Mouse (Mus musculus): Measurements from ENCODE around the gene Rbms3.

Gene Rbms3

DNA sequence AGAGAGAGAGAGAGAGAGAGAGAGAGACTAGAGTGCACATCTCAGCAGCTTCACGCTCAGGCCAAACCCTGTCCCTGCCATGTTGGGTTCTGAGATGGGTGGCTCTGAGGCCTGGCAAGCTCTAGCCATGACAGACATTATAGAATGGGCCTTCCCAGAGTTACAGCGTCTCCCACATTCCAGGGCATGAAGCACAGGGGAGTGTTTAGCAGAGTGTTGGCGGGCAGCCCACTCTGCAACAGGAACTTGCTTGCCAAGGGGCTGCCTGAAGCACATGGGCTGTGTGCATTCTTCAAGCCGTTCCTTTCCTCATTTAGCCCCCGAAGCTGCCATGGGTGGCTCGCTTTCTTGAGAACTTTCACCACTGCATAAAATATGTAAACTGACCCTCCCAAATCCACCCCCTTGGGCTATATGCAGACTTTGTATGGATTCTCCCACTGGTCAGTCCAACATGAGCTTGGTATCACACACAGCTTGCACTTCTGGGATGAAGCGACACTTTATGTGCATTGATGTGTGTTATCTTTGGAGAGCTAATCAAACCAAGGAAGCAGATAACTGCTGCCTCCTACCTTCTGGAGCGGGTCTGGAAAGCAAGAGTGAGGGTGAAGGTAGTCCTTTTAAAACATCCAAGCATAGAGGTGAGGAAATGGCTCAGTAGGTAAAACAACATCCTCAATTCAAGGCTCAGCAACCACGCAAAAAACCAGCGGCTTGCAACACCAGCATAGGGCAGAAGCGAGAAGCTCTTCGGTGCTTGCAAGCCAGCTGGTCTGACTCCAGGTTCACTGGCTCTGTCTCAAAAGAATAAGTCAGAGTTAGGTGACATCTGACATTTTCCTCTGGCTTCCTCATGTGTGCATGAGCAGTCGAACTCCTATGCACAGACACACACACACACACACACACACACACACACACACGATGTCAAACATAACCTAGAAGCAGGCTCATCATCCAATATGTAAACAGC, 436.9 kb downstream of the Rbms3 start:
- DNase-seq (ENCODE audit: extremely low spot score, low read depth, low spot score): no peak

GRCm38 (mm10) chr9:117192093-117192492, 437.6 kb downstream of the Rbms3 start:
- DNase-seq (ENCODE audit: extremely low spot score, low read depth, low spot score): no peak

DNA sequence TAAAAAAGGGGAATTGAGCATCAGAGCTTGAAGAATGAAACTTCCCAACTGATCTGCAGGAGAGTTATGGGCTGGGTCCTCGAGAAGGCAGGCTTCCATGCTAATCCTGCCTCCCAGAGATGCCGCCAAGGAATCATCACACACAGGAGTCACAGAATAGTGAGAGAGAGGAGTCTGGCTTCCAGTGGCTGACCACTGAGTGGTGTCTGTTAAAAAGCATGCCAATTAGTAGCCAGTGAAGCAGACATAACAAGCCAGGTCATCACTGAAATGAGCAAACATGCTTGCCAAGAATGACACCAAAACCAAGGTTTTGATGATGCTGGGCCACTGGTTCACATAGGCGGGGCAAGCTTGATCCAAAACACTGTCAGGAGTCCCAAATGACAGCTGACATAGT, 441.3 kb downstream of the Rbms3 start:
- no peak for DNase-seq (ENCODE audit: extremely low spot score, low read depth, low spot score)

DNA sequence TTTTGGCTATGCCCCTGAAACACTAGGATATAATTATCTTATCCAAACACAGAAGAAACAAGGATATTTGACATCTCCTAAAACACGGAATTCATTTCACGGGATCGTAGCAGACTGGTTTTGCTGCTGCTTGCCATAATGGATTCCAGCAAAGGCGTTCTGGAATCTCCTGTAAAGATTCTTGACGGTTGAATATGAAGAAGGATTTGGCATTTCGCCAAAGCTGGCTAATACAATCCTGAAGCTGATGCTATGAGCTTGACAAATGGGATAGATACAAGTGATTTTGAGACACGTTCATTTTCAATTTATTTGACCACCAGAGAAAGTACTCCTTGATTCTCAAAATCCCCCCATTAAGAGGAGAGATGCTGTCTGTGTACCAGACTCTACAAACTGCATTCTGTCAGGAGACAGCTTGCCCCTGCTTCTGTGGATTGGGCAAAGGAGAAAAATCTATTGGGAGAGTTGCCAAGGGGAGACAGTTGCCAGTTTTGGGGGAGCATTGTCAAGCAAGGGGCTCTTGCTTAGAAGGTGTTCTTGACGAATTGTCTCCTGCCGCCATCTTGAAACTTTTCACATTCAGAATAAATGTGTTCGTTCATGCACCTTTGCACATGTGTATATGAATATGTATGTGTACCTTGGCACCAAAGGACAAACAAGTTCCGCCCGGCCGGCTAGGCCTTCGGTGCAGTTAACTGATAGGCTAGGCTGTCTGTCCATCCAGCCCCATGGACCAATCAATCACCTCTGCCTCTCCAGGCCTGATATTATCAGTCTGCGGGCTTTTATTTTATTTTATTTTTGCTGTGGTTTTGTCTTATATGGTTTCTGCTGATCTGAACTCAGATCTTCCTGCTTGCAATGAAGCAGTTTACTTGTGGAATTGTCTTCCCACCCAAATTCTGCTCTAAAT, 442.3 kb downstream of the Rbms3 start:
- DNase-seq (ENCODE audit: extremely low spot score, low read depth, low spot score): no peak

- no peak for DNase-seq (ENCODE audit: extremely low spot score, low read depth, low spot score)
These were observed 449.1 kb downstream of the Rbms3 start for GRCm38 (mm10) chr9:117180658-117181057.

- no peak for DNase-seq (ENCODE audit: extremely low spot score, low read depth, low spot score)
These were observed 451.3 kb downstream of the Rbms3 start for GRCm38 (mm10) chr9:117178366-117178765.

GRCm38 (mm10) chr9:117172526-117172925, 457.2 kb downstream of the Rbms3 start:
- no peak for DNase-seq (ENCODE audit: extremely low spot score, low read depth, low spot score)

DNA sequence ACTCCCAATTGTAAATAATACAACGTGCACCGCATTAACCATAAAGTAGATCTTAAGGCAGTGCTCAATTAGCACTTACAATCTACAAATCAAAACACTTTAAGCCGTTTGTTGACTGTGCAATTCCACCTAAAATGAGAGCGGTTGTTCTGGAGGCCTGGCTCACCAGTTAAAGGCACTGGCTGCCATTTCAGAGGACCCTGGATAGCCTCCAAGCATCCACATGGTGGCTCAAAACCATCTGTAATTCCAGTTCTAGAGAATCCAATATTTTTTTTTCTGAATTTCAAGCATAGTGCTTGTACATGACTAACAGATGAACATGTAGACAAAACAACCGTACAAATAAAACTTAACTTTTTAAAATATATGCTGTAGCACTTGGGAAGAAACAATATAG, 460.5 kb downstream of the Rbms3 start:
- DNase-seq (ENCODE audit: extremely low spot score, low read depth, low spot score): no peak

DNA sequence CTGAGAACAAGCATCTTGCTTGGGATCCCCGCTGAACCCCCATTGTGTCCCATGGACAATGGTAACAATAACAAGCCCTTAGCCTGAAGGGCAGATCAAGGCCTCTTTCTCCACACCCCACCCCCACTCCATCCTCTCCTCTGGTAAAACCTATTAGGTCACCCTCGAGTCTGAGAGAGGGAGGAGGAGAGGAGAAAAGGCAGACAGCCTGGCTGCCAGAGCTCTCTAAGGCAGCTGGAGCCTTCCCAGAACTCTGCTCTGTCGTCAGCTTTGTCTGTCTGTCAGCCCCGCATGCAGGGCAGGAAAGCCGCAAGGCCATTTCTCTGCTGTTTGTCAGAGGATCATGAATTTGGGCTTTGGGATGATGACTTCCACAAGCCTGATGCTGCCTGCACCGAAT, 466.6 kb downstream of the Rbms3 start:
- no peak for DNase-seq (ENCODE audit: extremely low spot score, low read depth, low spot score)

DNA sequence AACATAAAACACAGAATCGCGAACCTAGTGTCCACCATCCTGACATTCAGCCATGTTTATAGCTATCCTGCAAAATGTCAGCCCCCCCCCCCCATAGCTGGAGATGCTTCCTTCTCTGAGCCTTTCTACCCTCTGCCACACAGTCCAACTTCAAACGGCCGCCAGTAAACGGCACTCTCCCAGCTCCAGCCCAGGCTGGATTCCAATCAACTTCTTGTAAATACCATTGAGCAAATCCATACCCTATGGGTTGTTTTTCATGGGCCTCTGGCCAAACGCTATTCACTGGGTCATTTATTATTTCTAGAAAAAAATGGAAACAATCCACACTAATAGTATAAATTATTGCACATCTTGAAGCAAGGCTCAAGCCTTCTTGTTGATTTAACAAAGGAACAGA, 468.6 kb downstream of the Rbms3 start:
- no peak for DNase-seq (ENCODE audit: extremely low spot score, low read depth, low spot score)

GRCm38 (mm10) chr9:117156330-117156905, 473.3 kb downstream of the Rbms3 start:
- DNase-seq (ENCODE audit: extremely low spot score, low read depth, low spot score): no peak

- DNase-seq (ENCODE audit: extremely low spot score, low read depth, low spot score): no peak
These were observed 475.1 kb downstream of the Rbms3 start for GRCm38 (mm10) chr9:117154590-117154989.

DNA sequence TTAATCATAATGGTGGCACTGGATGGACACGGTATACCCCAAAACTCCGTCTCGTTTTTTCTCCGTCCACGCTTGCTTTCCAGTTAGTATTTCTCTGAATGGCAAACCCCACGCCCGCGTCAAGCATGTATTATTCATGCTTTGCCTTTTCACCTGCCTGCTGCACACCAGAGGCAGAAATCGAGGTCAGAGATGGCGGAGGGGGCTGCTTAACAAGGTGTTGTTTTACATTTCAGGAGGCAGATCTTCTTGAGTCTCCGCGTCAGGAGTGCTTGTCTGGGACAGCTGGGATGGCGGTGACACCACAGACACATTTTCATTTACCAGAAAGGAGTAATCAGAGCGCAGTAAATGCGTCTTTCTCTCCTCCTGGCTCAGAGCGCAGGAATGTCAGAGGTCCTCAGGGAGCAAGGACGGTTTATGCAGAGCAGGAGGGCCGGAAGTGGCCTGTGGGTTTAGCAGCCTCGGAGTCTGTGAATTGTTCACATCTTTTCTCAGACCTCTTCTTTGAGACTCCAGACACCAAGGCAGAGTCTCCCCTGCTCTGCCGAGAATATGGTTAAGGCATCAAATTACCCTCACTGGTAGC, 475.9 kb downstream of the Rbms3 start:
- peak; percentile 50 for DNase-seq (ENCODE audit: extremely low spot score, low read depth, low spot score)

- no peak for DNase-seq (ENCODE audit: extremely low spot score, low read depth, low spot score)
These were observed 477.8 kb downstream of the Rbms3 start for GRCm38 (mm10) chr9:117151951-117152350.

- DNase-seq (ENCODE audit: extremely low spot score, low read depth, low spot score): no peak
These were observed 485.5 kb downstream of the Rbms3 start for GRCm38 (mm10) chr9:117144057-117144723.

DNA sequence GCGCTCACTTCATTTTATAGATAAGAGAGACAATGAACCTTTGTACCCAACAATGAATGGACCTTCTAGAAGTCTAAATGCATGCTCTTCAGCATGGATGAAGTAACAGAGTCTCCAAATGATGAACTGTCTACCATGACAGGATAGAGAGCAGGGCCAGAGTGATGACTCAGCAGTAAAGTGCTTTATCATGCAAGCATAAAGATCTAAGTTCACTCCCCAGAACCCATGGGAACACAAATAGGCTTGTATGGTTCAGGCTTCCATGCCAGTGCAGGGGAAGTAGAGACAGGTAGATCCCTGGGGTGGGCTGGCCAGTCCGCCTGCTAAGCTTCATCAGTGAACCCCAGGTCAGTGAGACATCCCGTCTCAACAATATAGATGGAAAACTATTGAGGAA, 489.7 kb downstream of the Rbms3 start:
- no peak for DNase-seq (ENCODE audit: extremely low spot score, low read depth, low spot score)

- no peak for DNase-seq (ENCODE audit: extremely low spot score, low read depth, low spot score)
These were observed 493.3 kb downstream of the Rbms3 start for GRCm38 (mm10) chr9:117136410-117136809.

DNA sequence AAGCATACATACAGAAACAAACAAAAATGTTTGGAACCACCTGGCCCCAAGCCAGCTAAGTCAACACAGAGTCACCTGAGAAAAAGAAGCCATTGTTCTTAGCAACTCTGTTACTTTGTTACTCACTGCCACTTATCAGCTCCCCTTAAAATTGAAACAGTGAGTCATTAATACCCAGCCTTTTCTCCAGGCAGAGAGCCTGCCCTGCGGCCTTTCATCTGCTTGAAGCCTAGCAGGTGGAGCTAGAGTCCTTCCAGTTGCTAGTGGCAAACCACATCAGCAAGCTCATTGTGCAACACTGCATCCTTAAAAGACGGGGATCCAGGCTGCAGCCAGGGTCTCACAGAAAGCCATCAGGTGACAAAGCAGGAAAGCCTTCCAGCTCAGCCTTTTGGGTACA, 495.7 kb downstream of the Rbms3 start:
- DNase-seq (ENCODE audit: extremely low spot score, low read depth, low spot score): no peak

DNA sequence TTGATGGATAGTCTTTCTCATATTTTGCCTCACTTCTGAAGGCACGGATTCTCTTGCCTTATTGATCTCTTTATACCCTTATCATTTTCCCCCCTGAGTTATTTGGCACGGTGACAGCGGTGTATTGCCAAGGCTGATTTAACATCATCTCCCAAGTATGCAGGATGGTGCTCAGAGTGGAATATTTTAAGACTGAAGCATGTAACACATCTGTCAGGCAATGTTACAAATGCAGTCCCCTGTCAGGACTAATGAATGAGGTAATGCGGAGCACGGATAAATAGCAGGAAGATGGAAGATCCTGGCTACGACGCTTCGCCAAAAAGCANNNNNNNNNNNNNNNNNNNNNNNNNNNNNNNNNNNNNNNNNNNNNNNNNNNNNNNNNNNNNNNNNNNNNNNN, 502.9 kb downstream of the Rbms3 start:
- DNase-seq (ENCODE audit: extremely low spot score, low read depth, low spot score): no peak

GRCm38 (mm10) chr9:117125844-117126243, 503.9 kb downstream of the Rbms3 start:
- DNase-seq (ENCODE audit: extremely low spot score, low read depth, low spot score): no peak
